In the genomic region with DNA sequence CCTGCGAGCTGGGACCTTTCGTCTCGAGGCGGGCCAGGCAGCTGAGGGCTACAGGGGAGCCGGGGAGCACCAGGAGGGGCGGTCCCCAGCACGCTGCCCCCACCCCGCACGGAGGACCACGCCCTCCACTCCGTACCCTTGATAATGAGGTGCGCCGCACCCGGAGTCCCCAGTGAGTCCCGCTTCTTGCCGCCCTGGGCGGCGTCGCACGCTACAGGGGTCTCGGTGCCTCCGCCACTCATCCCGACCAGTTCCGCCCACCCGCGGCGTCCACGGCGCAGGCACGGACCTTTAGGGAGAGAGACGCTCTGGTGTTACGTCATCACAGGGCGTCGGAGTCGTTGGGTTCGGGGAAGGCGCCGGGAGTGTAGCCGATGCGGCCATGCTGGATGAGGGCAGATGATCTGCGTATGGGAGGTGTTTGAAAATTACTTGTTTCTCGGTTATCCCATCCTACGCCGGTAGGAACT, we compare ENCODE assay signal across 7 mouse cellular contexts. TPM values are rescaled to one million over a fixed set of nuclear protein-coding genes. Genes with fewer than 3 reads are reported as not detected.
DNase-seq lines count a peak whose midpoint lies in the region; ATAC-seq lines count a peak whose summit lies in the region.

Gene Bloc1s5 (minus strand): TSS at position 310 of the 470 bp plus-strand sequence.

- peak within 1 kb of the TSS; percentile 84 for H3K9ac ChIP-seq in midbrain, embryonic 13.5 days (replicated peaks)

- no peaks in the 10 kb centered on the region for H3K9me3 ChIP-seq in embryonic facial prominence, embryonic 10.5 days
- H3K9me3 ChIP-seq in limb, embryonic 10.5 days (replicated peaks), result no peaks in the 10 kb centered on the region
- H3K9me3 ChIP-seq in midbrain, embryonic 13.5 days, result no peaks in the 10 kb centered on the region

- H3K27me3 ChIP-seq in embryonic facial prominence, embryonic 10.5 days (replicated peaks; ENCODE audit: low read depth, poor library complexity, severe bottlenecking), result no peaks in the 10 kb centered on the region
- no peaks in the 10 kb centered on the region for H3K27me3 ChIP-seq in limb, embryonic 10.5 days (ENCODE audit: low read depth, poor library complexity, severe bottlenecking)
- no peaks in the 10 kb centered on the region for H3K27me3 ChIP-seq in midbrain, embryonic 13.5 days

- peak; percentile 97 for DNase-seq in adrenal gland, postnatal 10 days
- DNase-seq in embryonic facial prominence, embryonic 10.5 days (ENCODE audit: low spot score), result peak; percentile 94
- peak; percentile 91 for DNase-seq in kidney, adult 11 months
- DNase-seq in limb, embryonic 10.5 days (ENCODE audit: low spot score), result peak; percentile 95
- DNase-seq in spleen, adult 12 weeks (ENCODE audit: low spot score), result peak; percentile 87

- peak within 1 kb of the TSS; percentile 73 for H3K4me2 ChIP-seq in midbrain, embryonic 13.5 days (replicated peaks)

- peak; percentile 97 for ATAC-seq in granulocyte monocyte progenitor cell, adult 5-6 weeks (replicated peaks; ENCODE audit: poor library complexity, severe bottlenecking)
- peak; percentile 96 for ATAC-seq in midbrain, embryonic 13.5 days

- peak within 1 kb of the TSS; percentile 91 for H3K27ac ChIP-seq in embryonic facial prominence, embryonic 10.5 days (replicated peaks)
- H3K27ac ChIP-seq in limb, embryonic 10.5 days, result peak within 1 kb of the TSS; percentile 93
- peak within 1 kb of the TSS; percentile 74 for H3K27ac ChIP-seq in midbrain, embryonic 13.5 days

- peak within 1 kb of the TSS; percentile 75 for H3K4me3 ChIP-seq in embryonic facial prominence, embryonic 10.5 days
- peak within 1 kb of the TSS; percentile 94 for H3K4me3 ChIP-seq in limb, embryonic 10.5 days
- peak within 1 kb of the TSS; percentile 81 for H3K4me3 ChIP-seq in midbrain, embryonic 13.5 days (replicated peaks)

- H3K4me1 ChIP-seq in embryonic facial prominence, embryonic 10.5 days, result peaks cover 8% of the 10 kb centered on the region
- peaks cover 6% of the 10 kb centered on the region; the same call in 1 of the 2 replicates for H3K4me1 ChIP-seq in limb, embryonic 10.5 days
- peaks cover 12% of the 10 kb centered on the region for H3K4me1 ChIP-seq in midbrain, embryonic 13.5 days (replicated peaks)

- H3K36me3 ChIP-seq in embryonic facial prominence, embryonic 10.5 days (replicated peaks), result peaks cover 8% of the 10 kb centered on the region
- 0 out of 2 replicates have a peak, but pooled peaks cover 3% of the 10 kb centered on the region for H3K36me3 ChIP-seq in limb, embryonic 10.5 days
- peaks cover 8% of the 10 kb centered on the region; the same call in 1 of the 2 replicates for H3K36me3 ChIP-seq in midbrain, embryonic 13.5 days

- under 1% methylated on average over 44 of the region's 44 CpGs for WGBS in embryonic facial prominence, embryonic 10.5 days
- under 1% methylated on average over 44 of the region's 44 CpGs for WGBS in limb, embryonic 10.5 days
- WGBS in midbrain, embryonic 13.5 days, result under 1% methylated on average over 44 of the region's 44 CpGs

RNA-seq across cellular contexts. Expression of gene Bloc1s5, which starts in this region (rescaled TPM):
- total RNA-seq in adrenal gland, postnatal 10 days (2021), result 10 to 100 TPM; 20.0 to 25.0 TPM
- 21.9 and 22.1 TPM in 2 replicates for polyA plus RNA-seq in embryonic facial prominence, embryonic 10.5 days (2016; fragmentation: Nextera tagmentation; extraction: Ambion mirVana)
- total RNA-seq in granulocyte monocyte progenitor cell, adult 5-6 weeks (2014; fragmentation: Nextera tagmentation), result 6.1 and 11.6 TPM in 2 replicates
- total RNA-seq in granulocyte monocyte progenitor cell, adult 5-6 weeks (2017), result 5.9 and 7.9 TPM in 2 replicates
- 20.7 and 23.5 TPM in 2 replicates for polyA plus RNA-seq in limb, embryonic 10.5 days (2016; fragmentation: Nextera tagmentation; extraction: Ambion mirVana)
- 28.4 and 30.2 TPM in 2 replicates for polyA plus RNA-seq in midbrain, embryonic 13.5 days (2015; fragmentation: Nextera tagmentation; extraction: Ambion mirVana)

Comparison
In these comparisons a context has a peak if more than half of its experiments do, and no peak if none do; other contexts are left out.
1. Peak in every context shown above with its lines: DNase-seq, ATAC-seq, H3K4me3 ChIP-seq and H3K27ac ChIP-seq.